Mouse (Mus musculus) lung, adult 10 weeks (tissue): Measurements from ENCODE around the gene Slc22a26. TPM values are rescaled to one million over a fixed set of nuclear protein-coding genes. Genes with fewer than 3 reads are reported as not detected.

Experiments
- polyA plus RNA-seq: library from polyadenylated mRNA; stranded (reverse); fragments of 350-450 nt; fragmentation: Illumina TruSeq; extraction: RNeasy Lipid Tissue Mini Kit (QIAGEN cat#74804); gene quantifications from one replicate; pipeline ENCODE4 v1.2.3, GENCODE M21; 2014; ENCODE audit warnings: low read depth, low replicate concordance; ENCODE audit not compliant: insufficient read depth

Slc22a26 gene
- polyA plus RNA-seq = not detected

GRCm38 (mm10) chr19:7802571-7802970 lies at the start of gene Slc22a26:
Gene Slc22a26, minus strand, starts transcription at chr19:7802667.

Other genes starting within 250 kb of the Slc22a26 start
- gene Pla2g16, start 245.2 kb downstream of the Slc22a26 start, polyA plus RNA-seq = 40.8 TPM
- 2.5 TPM for gene Lgals12, start 195.5 kb downstream of the Slc22a26 start, polyA plus RNA-seq
- gene Hrasls5, start 190.1 kb downstream of the Slc22a26 start, polyA plus RNA-seq = not detected
- gene Slc22a19, start 91.4 kb downstream of the Slc22a26 start, polyA plus RNA-seq = not detected
- not detected for gene Slc22a27, start 163.4 kb upstream of the Slc22a26 start, polyA plus RNA-seq